Mouse (Mus musculus): ENCODE results near the gene Arhgap31. TPM values are rescaled to one million over a fixed set of nuclear protein-coding genes. Genes with fewer than 3 reads are reported as not detected.

Arhgap31 gene
- polyA plus RNA-seq, 2 experiments = 0.88 to 1.4 TPM

DNA sequence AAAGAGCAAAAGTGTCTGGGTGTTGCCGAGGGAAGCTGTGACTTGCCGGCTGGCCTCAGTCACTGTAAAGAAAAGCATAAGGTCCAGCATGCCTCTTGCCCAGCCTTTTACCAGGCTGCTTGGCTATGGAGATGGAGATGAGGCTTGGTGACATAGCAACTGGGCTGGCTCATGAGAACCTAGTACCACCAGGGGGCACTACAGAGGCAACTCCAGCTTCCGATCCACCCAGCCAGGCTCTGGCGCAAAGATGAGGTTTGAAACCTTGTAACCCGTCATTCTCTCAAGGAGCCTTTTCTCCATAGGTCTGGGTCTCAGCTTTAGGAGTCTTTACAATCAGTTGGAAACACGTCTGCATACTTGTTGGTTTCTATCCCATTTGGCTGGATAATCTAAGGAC lies 94.0 kb downstream of the Arhgap31 start:
- ATAC-seq (ENCODE audit: insufficient read depth) = no peak

DNA sequence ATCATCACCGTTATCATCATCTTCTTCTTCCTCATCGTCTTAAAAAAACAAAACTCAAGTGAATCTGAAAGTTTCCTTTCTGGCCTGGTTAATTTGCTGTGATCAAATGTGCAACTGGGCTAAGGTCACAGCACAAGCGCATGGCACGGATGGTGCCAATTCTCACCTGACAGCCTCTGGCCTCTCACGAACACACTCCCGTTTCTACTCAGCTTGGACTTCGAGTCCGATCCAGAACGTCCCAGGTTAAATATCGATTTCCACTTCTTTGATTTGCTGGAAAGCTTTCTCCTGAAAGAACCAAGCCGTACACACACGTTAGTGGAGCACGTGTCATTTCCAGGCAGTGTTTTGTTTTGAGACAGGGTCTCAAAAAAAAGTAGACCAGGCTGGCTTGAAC lies 95.1 kb downstream of the Arhgap31 start:
- no peaks in the 10 kb centered on the region for H3K9me3 ChIP-seq (ENCODE audit: control insufficient read depth, low read length)
- no peaks in the 10 kb centered on the region for H3K27me3 ChIP-seq (ENCODE audit: control insufficient read depth, insufficient read depth, low read length)
- no peak overlapping the region for H3K27ac ChIP-seq
- H3K4me3 ChIP-seq (ENCODE audit: insufficient read depth in 1 of 2, low read depth in 2 of 2, low read length in 2 of 2) = no peak overlapping the region
- H3K4me1 ChIP-seq (replicated peaks; ENCODE audit: control insufficient read depth in 2 of 2, insufficient read depth in 2 of 2, low read length in 1 of 2) = no peaks in the 10 kb centered on the region
- H3K36me3 ChIP-seq (replicated peaks; ENCODE audit: control insufficient read depth, insufficient read depth, low read depth) = no peaks in the 10 kb centered on the region
- 79% methylated on average over 13 of the region's 13 CpGs for WGBS (ENCODE audit: insufficient replicate concordance)
- H3K9ac ChIP-seq (replicated peaks) = no peak overlapping the region
- TF ChIP-seq CTCF (IDR thresholded peaks at IDR 0.05; ENCODE audit: low read depth) (no peak), EP300 (IDR thresholded peaks at IDR 0.05; ENCODE audit: low read depth) (no peak)
- ATAC-seq (ENCODE audit: insufficient read depth) (no peak), DNase-seq (ENCODE audit: low read depth in 3 of 3, low spot score in 3 of 3) (no peak)
- no peak overlapping the region for H3K4me2 ChIP-seq (ENCODE audit: low read depth)

More for the DNA sequence above, 94.0 kb downstream of the Arhgap31 start:
- Histone ChIP-seq H3K9ac (replicated peaks) (no peak overlapping the region), H3K4me3 (ENCODE audit: insufficient read depth in 1 of 2, low read depth in 2 of 2, low read length in 2 of 2) (no peak overlapping the region), H3K9me3 (ENCODE audit: control insufficient read depth, low read length) (no peaks in the 10 kb centered on the region), H3K27ac (no peak overlapping the region), H3K4me2 (ENCODE audit: low read depth) (no peak overlapping the region), H3K4me1 (replicated peaks; ENCODE audit: control insufficient read depth in 2 of 2, insufficient read depth in 2 of 2, low read length in 1 of 2) (no peaks in the 10 kb centered on the region), H3K27me3 (ENCODE audit: control insufficient read depth, insufficient read depth, low read length) (no peaks in the 10 kb centered on the region), H3K36me3 (replicated peaks; ENCODE audit: control insufficient read depth, insufficient read depth, low read depth) (no peaks in the 10 kb centered on the region)
- DNase-seq (ENCODE audit: low read depth in 3 of 3, low spot score in 3 of 3) = peak in 2 of 3 experiments; percentile 9 to 36
- no peak for TF ChIP-seq EP300 (IDR thresholded peaks at IDR 0.05; ENCODE audit: low read depth)
- TF ChIP-seq CTCF (IDR thresholded peaks at IDR 0.05; ENCODE audit: low read depth) = peak; percentile 88
- WGBS (ENCODE audit: insufficient replicate concordance) = 30% methylated on average over 6 of the region's 6 CpGs

DNA sequence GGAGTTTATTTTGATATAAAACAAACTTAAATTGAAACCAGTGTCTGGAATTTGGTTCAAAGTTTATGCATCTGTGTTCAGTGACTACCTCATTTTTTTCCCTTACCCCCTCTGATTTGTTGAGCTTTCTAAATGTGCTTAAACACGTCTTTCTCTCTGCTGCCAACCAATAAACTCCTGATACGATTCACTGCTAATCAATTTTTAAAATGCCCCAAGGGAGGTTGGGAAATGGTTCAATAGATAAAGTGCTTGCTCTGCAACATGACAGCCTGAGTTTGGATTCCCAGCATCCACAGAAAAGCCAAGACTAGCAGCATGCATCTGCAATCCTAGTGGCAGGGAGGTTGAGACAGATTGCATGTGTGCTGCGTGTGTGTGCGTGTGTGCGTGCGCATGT lies 99.4 kb downstream of the Arhgap31 start:
- H3K27ac ChIP-seq = no peak overlapping the region
- H3K4me2 ChIP-seq (ENCODE audit: low read depth) = no peak overlapping the region
- ATAC-seq (ENCODE audit: insufficient read depth) = no peak
- H3K9me3 ChIP-seq (ENCODE audit: control insufficient read depth, low read length) = no peaks in the 10 kb centered on the region
- no peak for TF ChIP-seq EP300 (IDR thresholded peaks at IDR 0.05; ENCODE audit: low read depth)
- TF ChIP-seq CTCF (IDR thresholded peaks at IDR 0.05; ENCODE audit: low read depth) = no peak
- DNase-seq (ENCODE audit: low read depth in 3 of 3, low spot score in 3 of 3) = no peak
- no peaks in the 10 kb centered on the region for H3K4me1 ChIP-seq (replicated peaks; ENCODE audit: control insufficient read depth in 2 of 2, insufficient read depth in 2 of 2, low read length in 1 of 2)
- WGBS (ENCODE audit: insufficient replicate concordance) = 79% methylated on average over 6 of the region's 6 CpGs
- H3K9ac ChIP-seq (replicated peaks) = no peak overlapping the region
- H3K4me3 ChIP-seq (ENCODE audit: insufficient read depth in 1 of 2, low read depth in 2 of 2, low read length in 2 of 2) = no peak overlapping the region
- no peaks in the 10 kb centered on the region for H3K27me3 ChIP-seq (ENCODE audit: control insufficient read depth, insufficient read depth, low read length)
- no peaks in the 10 kb centered on the region for H3K36me3 ChIP-seq (replicated peaks; ENCODE audit: control insufficient read depth, insufficient read depth, low read depth)

DNA sequence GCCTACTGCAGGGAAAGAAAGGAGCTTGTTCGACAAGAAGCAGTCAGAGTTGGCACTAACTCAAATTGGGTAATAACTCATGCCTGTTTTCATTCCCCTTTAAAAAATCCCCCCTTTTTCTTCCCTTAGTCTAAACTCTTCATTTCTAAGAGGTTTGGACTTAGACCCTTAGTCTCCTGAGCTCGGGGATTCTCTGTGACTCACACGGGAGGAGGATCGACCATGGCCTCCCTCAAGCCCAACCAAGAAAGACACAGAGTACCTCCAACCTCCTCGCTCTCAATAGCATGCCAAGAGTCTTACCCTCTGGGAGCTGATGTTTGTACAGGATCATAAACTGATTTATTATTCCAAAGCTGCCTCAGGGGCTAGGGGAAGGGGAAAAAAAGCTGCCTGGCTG lies 100.4 kb downstream of the Arhgap31 start:
- H3K9ac ChIP-seq (replicated peaks) = no peak overlapping the region
- H3K4me1 ChIP-seq (replicated peaks; ENCODE audit: control insufficient read depth in 2 of 2, insufficient read depth in 2 of 2, low read length in 1 of 2) = no peaks in the 10 kb centered on the region
- no peak overlapping the region for H3K27ac ChIP-seq
- WGBS (ENCODE audit: insufficient replicate concordance) = 63% methylated on average over 5 of the region's 5 CpGs
- DNase-seq (ENCODE audit: low read depth in 3 of 3, low spot score in 3 of 3) (no peak), ATAC-seq (ENCODE audit: insufficient read depth) (no peak)
- no peaks in the 10 kb centered on the region for H3K9me3 ChIP-seq (ENCODE audit: control insufficient read depth, low read length)
- H3K27me3 ChIP-seq (ENCODE audit: control insufficient read depth, insufficient read depth, low read length) = no peaks in the 10 kb centered on the region
- no peak overlapping the region for H3K4me3 ChIP-seq (ENCODE audit: insufficient read depth in 1 of 2, low read depth in 2 of 2, low read length in 2 of 2)
- no peak for TF ChIP-seq EP300 (IDR thresholded peaks at IDR 0.05; ENCODE audit: low read depth)
- TF ChIP-seq CTCF (IDR thresholded peaks at IDR 0.05; ENCODE audit: low read depth) = no peak
- H3K36me3 ChIP-seq (replicated peaks; ENCODE audit: control insufficient read depth, insufficient read depth, low read depth) = no peaks in the 10 kb centered on the region
- H3K4me2 ChIP-seq (ENCODE audit: low read depth) = no peak overlapping the region

DNA sequence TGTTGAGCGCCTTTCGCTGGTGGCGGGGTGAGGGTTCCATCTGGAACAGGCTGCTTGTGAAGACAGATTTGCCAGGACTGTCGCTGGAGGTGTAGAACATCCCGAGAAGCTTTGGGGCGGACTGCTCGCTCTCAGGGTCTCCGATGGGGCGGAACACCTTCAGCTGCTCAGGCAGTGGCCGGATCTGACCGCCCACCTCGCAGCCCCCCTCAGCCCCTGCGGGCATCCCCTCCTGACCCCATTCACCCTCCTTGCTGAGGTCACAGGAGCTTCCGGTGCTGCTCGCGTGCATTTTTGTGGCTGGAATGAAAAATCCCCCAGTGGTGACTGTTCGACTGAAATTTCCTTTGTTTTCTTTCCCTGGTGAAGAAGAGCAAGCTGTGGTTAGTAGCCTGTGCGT lies 104.0 kb downstream of the Arhgap31 start:
- 66% methylated on average over 18 of the region's 18 CpGs for WGBS (ENCODE audit: insufficient replicate concordance)
- H3K4me2 ChIP-seq (ENCODE audit: low read depth) = no peak overlapping the region
- no peak for DNase-seq (ENCODE audit: low read depth in 3 of 3, low spot score in 3 of 3)
- TF ChIP-seq CTCF (IDR thresholded peaks at IDR 0.05; ENCODE audit: low read depth) (no peak), EP300 (IDR thresholded peaks at IDR 0.05; ENCODE audit: low read depth) (no peak)
- no peak overlapping the region for H3K27ac ChIP-seq
- ATAC-seq (ENCODE audit: insufficient read depth) = no peak
- H3K4me3 ChIP-seq (ENCODE audit: insufficient read depth in 1 of 2, low read depth in 2 of 2, low read length in 2 of 2) = no peak overlapping the region
- H3K4me1 ChIP-seq (replicated peaks; ENCODE audit: control insufficient read depth in 2 of 2, insufficient read depth in 2 of 2, low read length in 1 of 2) = no peaks in the 10 kb centered on the region
- no peaks in the 10 kb centered on the region for H3K9me3 ChIP-seq (ENCODE audit: control insufficient read depth, low read length)
- H3K27me3 ChIP-seq (ENCODE audit: control insufficient read depth, insufficient read depth, low read length) = no peaks in the 10 kb centered on the region
- no peaks in the 10 kb centered on the region for H3K36me3 ChIP-seq (replicated peaks; ENCODE audit: control insufficient read depth, insufficient read depth, low read depth)
- no peak overlapping the region for H3K9ac ChIP-seq (replicated peaks)
